Mouse (Mus musculus): Measurements from ENCODE around the gene Mybbp1a. TPM values are rescaled to one million over a fixed set of nuclear protein-coding genes. Genes with fewer than 3 reads are reported as not detected.
A peak's percentile ranks its signal among the peaks of the same experiment; 100 is the strongest.

Mybbp1a gene
- polyA plus RNA-seq, 1 experiment from 2014 or later = 84.6 TPM

GRCm38 (mm10) chr11:72488753-72489271 is 47.7 kb downstream of the Mybbp1a start:
- Histone ChIP-seq H3K27me3 (peaks cover 26% of the 10 kb centered on the region; the same call in 1 of the 2 replicates), H3K9ac (replicated peaks) (peak overlapping the region; percentile 93), H3K9me3 (no peaks in the 10 kb centered on the region), H3K4me1 (replicated peaks) (peaks cover 52% of the 10 kb centered on the region), H3K27ac (peak overlapping the region; percentile 95), H3K4me2 (replicated peaks) (peak overlapping the region; percentile 82), H3K4me3 (replicated peaks) (peak overlapping the region; percentile 75), H3K36me3 (no peaks in the 10 kb centered on the region)
- ATAC-seq = peak; percentile 82
- under 1% methylated on average over 37 of the region's 38 CpGs for WGBS

DNA sequence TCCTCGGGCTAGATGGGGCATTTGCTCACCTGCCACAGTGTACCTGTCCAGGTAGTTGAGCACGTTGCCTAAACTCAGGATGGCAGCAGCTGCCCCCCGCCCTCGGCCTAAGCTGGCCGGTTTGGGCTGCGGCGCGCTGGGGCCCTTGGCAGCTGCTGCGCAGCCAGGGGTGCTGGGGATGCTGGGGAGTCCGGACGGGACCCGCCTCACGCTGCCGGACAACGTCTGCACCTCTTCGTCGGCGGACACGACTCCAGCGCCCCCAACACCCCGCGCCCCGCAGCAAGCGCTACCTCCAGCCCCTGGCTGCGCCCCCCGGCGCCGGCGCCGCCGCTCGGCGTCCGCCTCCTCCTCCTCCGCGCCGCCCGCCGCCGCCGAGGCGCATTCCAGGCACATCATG is 48.2 kb downstream of the Mybbp1a start:
- Histone ChIP-seq H3K4me1 (replicated peaks) (peaks cover 52% of the 10 kb centered on the region), H3K9ac (replicated peaks) (peak overlapping the region; percentile 93), H3K9me3 (no peaks in the 10 kb centered on the region), H3K36me3 (no peaks in the 10 kb centered on the region), H3K4me2 (replicated peaks) (peak overlapping the region; percentile 82), H3K27ac (peak overlapping the region; percentile 95), H3K4me3 (replicated peaks) (peak overlapping the region; percentile 75), H3K27me3 (peaks cover 26% of the 10 kb centered on the region; the same call in 1 of the 2 replicates)
- no peak for ATAC-seq
- WGBS = under 1% methylated on average over 34 of the region's 42 CpGs

- no peaks in the 10 kb centered on the region for H3K9me3 ChIP-seq
- H3K4me2 ChIP-seq (replicated peaks) = peak within 1 kb of the TSS; percentile 82
- no peaks in the 10 kb centered on the region for H3K36me3 ChIP-seq
- H3K4me3 ChIP-seq (replicated peaks) = peak within 1 kb of the TSS; percentile 75
- H3K9ac ChIP-seq (replicated peaks) = peak within 1 kb of the TSS; percentile 93
- H3K4me1 ChIP-seq (replicated peaks) = peaks cover 48% of the 10 kb centered on the region
- WGBS = under 1% methylated on average over 40 of the region's 42 CpGs
- peak; percentile 89 for ATAC-seq
- peaks cover 26% of the 10 kb centered on the region; the same call in 1 of the 2 replicates for H3K27me3 ChIP-seq
- H3K27ac ChIP-seq = peak within 1 kb of the TSS; percentile 95
Observed at GRCm38 (mm10) chr11:72489881-72490301, 48.7 kb downstream of the Mybbp1a start, which contains the start of gene Spns2. Gene Spns2 (minus strand): TSS chr11:72489904.

DNA sequence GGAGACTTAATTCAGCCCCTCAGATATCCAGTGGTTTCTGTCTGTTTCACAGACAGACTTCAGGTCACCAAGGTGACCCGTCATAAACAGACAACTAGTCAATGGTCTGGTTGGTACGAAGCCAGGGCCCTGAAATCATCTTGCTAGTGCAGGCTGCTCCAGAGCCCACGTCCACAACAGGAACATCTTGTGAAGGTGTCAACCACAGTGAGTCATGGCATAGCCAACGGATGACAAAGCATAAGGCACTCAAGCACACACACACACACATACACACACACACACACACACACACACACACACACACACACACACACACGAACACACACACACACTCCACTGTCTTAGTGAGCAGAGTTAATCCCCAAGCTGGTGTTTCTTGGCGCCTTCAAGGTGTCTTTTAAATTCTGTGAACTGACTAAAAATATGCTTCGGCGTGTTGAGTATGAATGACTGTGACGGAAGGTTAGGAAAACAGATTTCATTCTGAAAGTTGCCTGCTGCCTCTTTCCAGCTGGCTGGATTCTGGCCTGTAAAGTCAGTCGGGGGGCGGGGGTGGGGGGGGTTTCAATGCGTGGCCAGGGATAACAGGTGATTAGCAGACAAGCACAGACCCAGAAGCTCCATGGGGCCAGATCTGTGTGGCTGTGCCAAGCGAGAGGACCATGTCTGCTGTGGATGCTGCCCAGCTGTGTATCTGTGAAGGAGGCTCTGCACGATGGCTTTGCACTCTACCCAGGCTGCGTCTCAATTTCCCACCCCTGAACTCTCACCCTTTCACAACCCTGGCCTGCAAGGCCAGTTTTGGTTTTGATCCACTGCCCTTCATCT is 50.2 kb downstream of the Mybbp1a start:
- H3K4me2 ChIP-seq (replicated peaks) = no peak overlapping the region
- ATAC-seq = no peak
- peaks cover 26% of the 10 kb centered on the region; the same call in 1 of the 2 replicates for H3K27me3 ChIP-seq
- WGBS = 67% methylated on average over 15 of the region's 15 CpGs
- no peak overlapping the region for H3K27ac ChIP-seq
- no peak overlapping the region for H3K4me3 ChIP-seq (replicated peaks)
- H3K9ac ChIP-seq (replicated peaks) = no peak overlapping the region
- no peaks in the 10 kb centered on the region for H3K9me3 ChIP-seq
- no peaks in the 10 kb centered on the region for H3K36me3 ChIP-seq
- H3K4me1 ChIP-seq (replicated peaks) = peaks cover 35% of the 10 kb centered on the region

DNA sequence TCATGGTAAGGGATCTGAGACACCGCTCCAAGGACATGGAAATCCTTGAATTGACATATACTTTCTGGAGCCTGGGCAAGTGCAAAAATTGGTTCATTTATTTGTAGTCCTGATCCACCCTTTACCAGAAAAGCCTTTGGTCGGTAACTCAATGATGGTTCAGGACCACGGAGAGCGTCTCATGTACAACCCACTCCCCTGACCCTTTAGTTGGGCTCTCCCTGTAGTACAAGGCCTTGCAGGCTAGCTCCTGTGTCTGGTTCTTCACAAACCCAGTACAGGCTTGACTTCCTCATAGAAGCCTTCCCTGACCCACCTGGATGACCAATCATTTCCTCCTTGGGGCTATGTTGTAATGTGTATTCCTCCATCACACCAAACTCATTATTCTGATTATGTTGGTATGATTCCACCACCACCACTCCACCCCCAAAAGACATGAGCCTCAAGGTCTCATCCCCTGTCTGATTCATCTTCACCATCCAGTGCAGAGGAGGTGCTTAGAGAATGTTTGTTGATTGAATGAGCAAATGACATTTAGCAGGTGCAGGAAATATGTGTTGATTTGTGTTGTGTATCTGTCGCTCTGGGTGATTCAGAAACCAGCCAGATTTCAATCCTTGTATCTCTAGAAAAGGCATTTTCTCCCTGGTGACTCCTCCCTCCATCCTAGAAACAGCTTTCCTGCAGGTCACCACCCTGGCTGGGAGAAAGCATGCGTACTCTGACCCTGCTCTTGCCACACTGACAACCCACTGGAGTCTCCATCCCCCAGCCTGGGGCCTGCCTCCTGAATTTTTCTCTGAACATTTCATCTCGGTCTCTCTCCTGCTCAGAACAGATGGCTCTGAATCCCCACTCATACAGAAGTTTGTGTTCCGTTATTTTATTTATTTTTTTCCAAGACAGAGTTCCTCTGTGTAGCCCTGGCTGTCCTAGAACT is 53.2 kb downstream of the Mybbp1a start:
- no peak overlapping the region for H3K27ac ChIP-seq
- H3K36me3 ChIP-seq = no peaks in the 10 kb centered on the region
- no peak overlapping the region for H3K9ac ChIP-seq (replicated peaks)
- H3K4me2 ChIP-seq (replicated peaks) = no peak overlapping the region
- H3K27me3 ChIP-seq = peaks cover 4% of the 10 kb centered on the region; the same call in 1 of the 2 replicates
- 56% methylated on average over 8 of the region's 8 CpGs for WGBS
- H3K4me1 ChIP-seq (replicated peaks) = peaks cover 13% of the 10 kb centered on the region; the same call in 1 of the 2 replicates
- no peaks in the 10 kb centered on the region for H3K9me3 ChIP-seq
- H3K4me3 ChIP-seq (replicated peaks) = no peak overlapping the region
- no peak for ATAC-seq

- Histone ChIP-seq H3K36me3 (no peaks in the 10 kb centered on the region), H3K4me1 (replicated peaks) (peaks cover 8% of the 10 kb centered on the region; the same call in 1 of the 2 replicates), H3K27ac (no peak overlapping the region), H3K4me3 (replicated peaks) (no peak overlapping the region), H3K27me3 (peaks cover 4% of the 10 kb centered on the region; the same call in 1 of the 2 replicates), H3K4me2 (replicated peaks) (no peak overlapping the region), H3K9me3 (no peaks in the 10 kb centered on the region), H3K9ac (replicated peaks) (no peak overlapping the region)
- no peak for ATAC-seq
- 62% methylated on average over 3 of the region's 3 CpGs for WGBS
Observed at GRCm38 (mm10) chr11:72496066-72496465, 54.9 kb downstream of the Mybbp1a start.

GRCm38 (mm10) chr11:72496775-72497174 is 55.6 kb downstream of the Mybbp1a start:
- no peak overlapping the region for H3K9ac ChIP-seq (replicated peaks)
- WGBS = 69% methylated on average over 1 of the region's 1 CpGs
- peaks cover under 1% of the 10 kb centered on the region; the same call in 1 of the 2 replicates for H3K27me3 ChIP-seq
- H3K4me2 ChIP-seq (replicated peaks) = no peak overlapping the region
- no peaks in the 10 kb centered on the region for H3K9me3 ChIP-seq
- no peak overlapping the region for H3K4me3 ChIP-seq (replicated peaks)
- no peak overlapping the region for H3K27ac ChIP-seq
- peaks cover 15% of the 10 kb centered on the region for H3K4me1 ChIP-seq (replicated peaks)
- no peaks in the 10 kb centered on the region for H3K36me3 ChIP-seq
- ATAC-seq = no peak

GRCm38 (mm10) chr11:72497367-72497766 is 56.2 kb downstream of the Mybbp1a start:
- no peak for ATAC-seq
- no peaks in the 10 kb centered on the region for H3K9me3 ChIP-seq
- no peaks in the 10 kb centered on the region for H3K27me3 ChIP-seq
- H3K36me3 ChIP-seq = no peaks in the 10 kb centered on the region
- WGBS = 13% methylated on average over 4 of the region's 4 CpGs
- H3K4me3 ChIP-seq (replicated peaks) = no peak overlapping the region
- H3K4me1 ChIP-seq (replicated peaks) = peaks cover 21% of the 10 kb centered on the region
- H3K27ac ChIP-seq = no peak overlapping the region
- H3K9ac ChIP-seq (replicated peaks) = 0 out of 2 replicates have a peak overlapping the region, but pooled peaks have one; percentile 3
- H3K4me2 ChIP-seq (replicated peaks) = no peak overlapping the region

DNA sequence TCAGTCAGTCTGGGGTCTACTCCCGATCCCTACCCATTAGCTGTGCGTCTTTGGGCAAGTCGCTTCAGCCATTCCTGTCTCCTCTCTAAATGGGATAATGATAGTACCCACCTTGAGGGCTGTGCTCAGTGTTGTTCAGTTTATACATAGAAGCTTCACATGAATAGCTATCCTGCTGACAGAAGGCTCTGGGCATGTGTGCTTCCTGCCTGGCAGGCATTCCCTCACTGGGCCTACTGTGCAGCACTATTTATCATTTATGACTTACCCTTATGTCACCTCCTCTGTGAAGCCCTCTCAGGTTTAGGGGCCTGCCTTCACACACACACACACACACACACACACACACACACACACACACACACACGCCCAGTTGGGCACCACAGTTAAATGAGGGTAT is 59.0 kb downstream of the Mybbp1a start:
- peaks cover 32% of the 10 kb centered on the region for H3K4me1 ChIP-seq (replicated peaks)
- no peaks in the 10 kb centered on the region for H3K9me3 ChIP-seq
- H3K27ac ChIP-seq = no peak overlapping the region
- H3K27me3 ChIP-seq = no peaks in the 10 kb centered on the region
- H3K36me3 ChIP-seq = no peaks in the 10 kb centered on the region
- WGBS = 94% methylated on average over 4 of the region's 4 CpGs
- ATAC-seq = no peak
- H3K4me2 ChIP-seq (replicated peaks) = no peak overlapping the region
- H3K4me3 ChIP-seq (replicated peaks) = no peak overlapping the region
- no peak overlapping the region for H3K9ac ChIP-seq (replicated peaks)
